Mouse (Mus musculus): ENCODE data around the gene Rnase4. TPM values are rescaled to one million over a fixed set of nuclear protein-coding genes. Genes with fewer than 3 reads are reported as not detected.

Gene Rnase4
- polyA plus RNA-seq, 1 experiment from 2014 or later: 18.2 TPM

DNA sequence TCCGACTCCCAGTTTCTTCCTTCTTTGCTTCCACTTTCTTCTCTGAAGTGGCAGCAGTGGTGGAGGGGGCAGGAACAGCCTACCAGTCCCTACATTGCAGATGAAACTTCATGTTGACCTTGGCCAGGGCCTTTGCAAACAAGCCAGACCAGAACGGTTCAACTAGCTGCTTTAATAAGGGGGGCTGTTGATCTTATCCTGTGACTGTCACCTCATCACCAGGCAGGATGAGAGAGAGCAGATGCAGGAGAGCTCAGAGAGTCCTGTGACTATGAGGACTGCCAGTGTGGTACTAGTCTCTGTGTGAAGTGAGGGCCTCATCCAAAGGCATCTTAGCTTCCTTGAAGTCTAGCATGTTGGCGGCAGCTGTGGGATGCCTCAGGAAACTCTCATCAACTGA, 57.1 kb downstream of the Rnase4 start:
- no peak overlapping the region for H3K9ac ChIP-seq
- H3K27me3 ChIP-seq (ENCODE audit: control insufficient read depth, insufficient read depth, low read length): no peaks in the 10 kb centered on the region
- 62% methylated on average over 3 of the region's 3 CpGs for WGBS

DNA sequence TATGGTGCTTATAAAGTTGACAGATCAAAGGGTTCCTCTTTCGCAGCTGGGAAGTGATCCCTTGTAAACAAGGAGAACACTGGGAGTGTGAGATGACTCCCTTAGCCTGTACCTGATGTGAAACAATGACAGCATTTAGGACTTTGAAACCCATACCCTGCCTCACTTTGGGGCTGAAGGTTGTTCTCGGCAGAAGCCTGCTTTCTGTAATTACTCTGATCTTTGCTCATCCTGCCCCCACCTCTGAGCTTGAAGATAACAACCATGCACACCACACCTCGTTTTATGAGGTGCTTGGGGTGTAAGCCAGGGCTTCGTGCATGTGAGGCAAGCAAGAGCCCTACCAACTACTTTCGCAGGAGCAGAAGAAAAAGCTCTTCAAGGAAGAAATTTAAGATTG, 58.3 kb downstream of the Rnase4 start:
- Histone ChIP-seq H3K9ac (no peak overlapping the region), H3K4me3 (replicated peaks; ENCODE audit: low read length) (no peak overlapping the region), H3K27ac (no peak overlapping the region), H3K27me3 (ENCODE audit: control insufficient read depth, insufficient read depth, low read length) (no peaks in the 10 kb centered on the region), H3K36me3 (replicated peaks; ENCODE audit: control insufficient read depth, insufficient read depth) (no peaks in the 10 kb centered on the region), H3K4me1 (replicated peaks; ENCODE audit: control insufficient read depth, insufficient read depth, low read length) (no peaks in the 10 kb centered on the region), H3K9me3 (ENCODE audit: control insufficient read depth, low read length) (no peaks in the 10 kb centered on the region), H3K4me2 (replicated peaks) (no peak overlapping the region)
- DNase-seq (ENCODE audit: low spot score): no peak
- ATAC-seq (ENCODE audit: low FRiP score): no peak
- 77% methylated on average over 5 of the region's 5 CpGs for WGBS

More for the DNA sequence above, 57.1 kb downstream of the Rnase4 start:
- ATAC-seq (ENCODE audit: low FRiP score) (no peak), DNase-seq (ENCODE audit: low spot score) (no peak)
- Histone ChIP-seq H3K4me3 (replicated peaks; ENCODE audit: low read length) (no peak overlapping the region), H3K4me1 (replicated peaks; ENCODE audit: control insufficient read depth, insufficient read depth, low read length) (no peaks in the 10 kb centered on the region), H3K9me3 (ENCODE audit: control insufficient read depth, low read length) (no peaks in the 10 kb centered on the region), H3K27ac (no peak overlapping the region), H3K36me3 (replicated peaks; ENCODE audit: control insufficient read depth, insufficient read depth) (no peaks in the 10 kb centered on the region), H3K4me2 (replicated peaks) (no peak overlapping the region)

DNA sequence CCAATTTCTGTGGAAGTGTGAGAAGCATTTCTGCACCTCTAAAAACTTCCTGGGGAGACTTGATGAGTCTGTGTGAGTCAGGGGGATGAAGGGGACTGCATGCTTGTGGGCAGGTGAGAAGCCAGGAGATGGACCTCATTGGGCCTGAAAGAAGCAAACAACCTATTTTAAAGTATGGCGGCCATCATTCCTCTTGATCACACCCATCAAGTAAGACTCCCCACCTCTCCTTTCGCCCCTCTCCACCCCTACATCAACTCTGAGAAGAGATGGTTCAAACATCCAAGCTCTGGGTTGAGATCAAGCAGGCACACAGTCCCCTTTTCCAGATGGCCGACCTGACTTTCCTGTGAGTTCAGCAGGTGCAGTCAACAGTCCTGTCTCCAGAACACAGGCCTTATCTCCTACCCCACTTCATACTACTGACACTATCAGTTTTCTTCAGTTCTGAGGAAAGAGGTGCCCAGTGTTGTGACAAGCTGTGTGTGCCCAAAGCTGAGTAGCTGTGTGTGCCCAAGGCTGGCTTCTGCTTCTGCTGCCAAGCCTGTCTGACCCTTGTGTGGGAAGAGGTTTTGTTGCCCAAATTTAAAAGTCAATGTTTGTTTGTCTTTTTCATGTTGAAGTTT, 59.4 kb downstream of the Rnase4 start:
- no peaks in the 10 kb centered on the region for H3K27me3 ChIP-seq (ENCODE audit: control insufficient read depth, insufficient read depth, low read length)
- H3K27ac ChIP-seq: no peak overlapping the region
- H3K4me3 ChIP-seq (replicated peaks; ENCODE audit: low read length): no peak overlapping the region
- WGBS: 95% methylated on average over 3 of the region's 3 CpGs
- H3K36me3 ChIP-seq (replicated peaks; ENCODE audit: control insufficient read depth, insufficient read depth): no peaks in the 10 kb centered on the region
- no peak for ATAC-seq (ENCODE audit: low FRiP score)
- DNase-seq (ENCODE audit: low spot score): no peak
- H3K4me2 ChIP-seq (replicated peaks): no peak overlapping the region
- no peak overlapping the region for H3K9ac ChIP-seq
- H3K9me3 ChIP-seq (ENCODE audit: control insufficient read depth, low read length): no peaks in the 10 kb centered on the region
- H3K4me1 ChIP-seq (replicated peaks; ENCODE audit: control insufficient read depth, insufficient read depth, low read length): no peaks in the 10 kb centered on the region

DNA sequence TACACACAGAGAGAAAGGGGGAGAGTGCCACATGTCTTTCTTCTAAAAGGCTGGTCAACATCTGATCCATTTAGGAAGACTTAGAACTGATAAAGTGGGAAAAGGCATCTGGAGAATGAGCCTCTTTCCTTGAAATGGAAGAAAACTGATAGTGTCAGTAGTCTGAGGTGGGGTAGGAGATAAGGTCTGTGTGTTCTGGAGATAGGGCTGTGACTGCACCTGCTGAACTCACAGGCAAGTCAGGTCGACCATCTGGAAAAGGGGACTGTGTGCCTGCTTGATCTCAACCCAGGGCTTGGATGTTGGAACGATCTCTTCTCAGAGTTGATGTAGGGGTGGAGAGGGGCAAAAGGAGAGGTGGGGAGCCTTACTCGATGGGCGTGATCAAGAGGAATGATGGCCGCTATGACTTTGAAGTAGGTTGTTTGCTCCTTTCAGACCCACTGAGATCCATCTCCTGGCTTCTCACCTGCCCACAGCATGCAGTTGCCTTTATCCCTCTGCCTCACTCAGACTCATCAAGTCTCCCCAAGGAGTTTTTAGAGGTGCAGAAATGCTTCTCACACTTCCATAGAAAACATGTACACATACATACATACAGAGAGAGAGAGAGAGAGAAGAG, 61.5 kb downstream of the Rnase4 start:
- H3K36me3 ChIP-seq (replicated peaks; ENCODE audit: control insufficient read depth, insufficient read depth): no peaks in the 10 kb centered on the region
- H3K9me3 ChIP-seq (ENCODE audit: control insufficient read depth, low read length): no peaks in the 10 kb centered on the region
- no peak overlapping the region for H3K27ac ChIP-seq
- no peak for ATAC-seq (ENCODE audit: low FRiP score)
- DNase-seq (ENCODE audit: low spot score): no peak
- 91% methylated on average over 5 of the region's 5 CpGs for WGBS
- no peak overlapping the region for H3K4me2 ChIP-seq (replicated peaks)
- H3K4me3 ChIP-seq (replicated peaks; ENCODE audit: low read length): no peak overlapping the region
- H3K27me3 ChIP-seq (ENCODE audit: control insufficient read depth, insufficient read depth, low read length): no peaks in the 10 kb centered on the region
- no peaks in the 10 kb centered on the region for H3K4me1 ChIP-seq (replicated peaks; ENCODE audit: control insufficient read depth, insufficient read depth, low read length)
- no peak overlapping the region for H3K9ac ChIP-seq

Other genes with a start within 250 kb of the Rnase4 start
- gene Tep1, start 220.5 kb upstream of the Rnase4 start, polyA plus RNA-seq (2014; fragmentation: Nextera tagmentation; extraction: Ambion mirVana): 3.3 TPM in 2 replicates
- 1.2 and 1.3 TPM in 2 replicates for gene Klhl33, start 193.6 kb upstream of the Rnase4 start, polyA plus RNA-seq (2014; fragmentation: Nextera tagmentation; extraction: Ambion mirVana)
- gene Osgep, start 166.2 kb upstream of the Rnase4 start, polyA plus RNA-seq (2014; fragmentation: Nextera tagmentation; extraction: Ambion mirVana): 107 and 118 TPM in 2 replicates
- gene Apex1, start 166.1 kb upstream of the Rnase4 start, polyA plus RNA-seq (2014; fragmentation: Nextera tagmentation; extraction: Ambion mirVana): 165 and 171 TPM in 2 replicates
- 93.1 and 100.0 TPM in 2 replicates for gene Pip4p1, start 160.2 kb upstream of the Rnase4 start, polyA plus RNA-seq (2014; fragmentation: Nextera tagmentation; extraction: Ambion mirVana)
- 23.2 and 23.9 TPM in 2 replicates for gene Pnp, start 160.0 kb upstream of the Rnase4 start, polyA plus RNA-seq (2014; fragmentation: Nextera tagmentation; extraction: Ambion mirVana)
- gene Gm49342, start 146.6 kb upstream of the Rnase4 start, polyA plus RNA-seq (2014; fragmentation: Nextera tagmentation; extraction: Ambion mirVana): 2.1 TPM in 1 of 2 replicates, not detected in the other
- 0.67 and 1.1 TPM in 2 replicates for gene Pnp2, start 135.1 kb upstream of the Rnase4 start, polyA plus RNA-seq (2014; fragmentation: Nextera tagmentation; extraction: Ambion mirVana)
- gene Rnase10, start 83.3 kb upstream of the Rnase4 start, polyA plus RNA-seq (2014; fragmentation: Nextera tagmentation; extraction: Ambion mirVana): 0.13 TPM in 1 of 2 replicates, not detected in the other
- gene Rnase9, start 49.2 kb upstream of the Rnase4 start, polyA plus RNA-seq (2014; fragmentation: Nextera tagmentation; extraction: Ambion mirVana): not detected in 2 replicates
- not detected in 2 replicates for gene Rnase11, start 40.9 kb upstream of the Rnase4 start, polyA plus RNA-seq (2014; fragmentation: Nextera tagmentation; extraction: Ambion mirVana)
- not detected in 2 replicates for gene Rnase12, start 33.4 kb upstream of the Rnase4 start, polyA plus RNA-seq (2014; fragmentation: Nextera tagmentation; extraction: Ambion mirVana)
- not detected in 2 replicates for gene Olfr750, start 16.6 kb upstream of the Rnase4 start, polyA plus RNA-seq (2014; fragmentation: Nextera tagmentation; extraction: Ambion mirVana)
- gene Ang, start 73 bp downstream of the Rnase4 start, polyA plus RNA-seq (2014; fragmentation: Nextera tagmentation; extraction: Ambion mirVana): 4.8 and 5.2 TPM in 2 replicates
- gene Eddm3b, start 23.3 kb downstream of the Rnase4 start, polyA plus RNA-seq (2014; fragmentation: Nextera tagmentation; extraction: Ambion mirVana): not detected in 2 replicates
- 0.39 and 0.41 TPM in 2 replicates for gene Rnase6, start 32.8 kb downstream of the Rnase4 start, polyA plus RNA-seq (2014; fragmentation: Nextera tagmentation; extraction: Ambion mirVana)
- 0.50 and 0.54 TPM in 2 replicates for gene Rnase1, start 55.7 kb downstream of the Rnase4 start, polyA plus RNA-seq (2014; fragmentation: Nextera tagmentation; extraction: Ambion mirVana)
- gene Rnase2b, start 71.2 kb downstream of the Rnase4 start, polyA plus RNA-seq (2014; fragmentation: Nextera tagmentation; extraction: Ambion mirVana): not detected in 2 replicates
- gene Ang2, start 108.1 kb downstream of the Rnase4 start, polyA plus RNA-seq (2014; fragmentation: Nextera tagmentation; extraction: Ambion mirVana): not detected in 2 replicates
- gene Ear14, start 112.3 kb downstream of the Rnase4 start, polyA plus RNA-seq (2014; fragmentation: Nextera tagmentation; extraction: Ambion mirVana): not detected in 2 replicates
- not detected in 2 replicates for gene Rnase2a, start 165.0 kb downstream of the Rnase4 start, polyA plus RNA-seq (2014; fragmentation: Nextera tagmentation; extraction: Ambion mirVana)

Data from hindbrain, embryonic 14.5 days (tissue).